Mouse (Mus musculus) splenic B cell, adult 2 months (primary cell): ENCODE measurements around the gene Csnk2a2.

Experiments
- DNase-seq: peaks from one replicate; pipeline ENCODE4 v3.0.0-alpha.2; 2011; ENCODE audit warnings: low read depth, low spot score
- H3K27me3 ChIP-seq: 2 replicates; pipeline ENCODE4 v1.6.1; 2012; ENCODE audit warnings: mild to moderate bottlenecking, low read length, moderate library complexity, mixed read lengths; ENCODE audit not compliant: control insufficient read depth, poor library complexity, insufficient read depth, severe bottlenecking
- H3K36me3 ChIP-seq: 2 replicates; pipeline ENCODE4 v1.6.1; 2012; ENCODE audit warnings: mild to moderate bottlenecking, low read length, moderate library complexity, mixed read lengths; ENCODE audit not compliant: control insufficient read depth, poor library complexity, insufficient read depth, severe bottlenecking

Gene Csnk2a2

DNA sequence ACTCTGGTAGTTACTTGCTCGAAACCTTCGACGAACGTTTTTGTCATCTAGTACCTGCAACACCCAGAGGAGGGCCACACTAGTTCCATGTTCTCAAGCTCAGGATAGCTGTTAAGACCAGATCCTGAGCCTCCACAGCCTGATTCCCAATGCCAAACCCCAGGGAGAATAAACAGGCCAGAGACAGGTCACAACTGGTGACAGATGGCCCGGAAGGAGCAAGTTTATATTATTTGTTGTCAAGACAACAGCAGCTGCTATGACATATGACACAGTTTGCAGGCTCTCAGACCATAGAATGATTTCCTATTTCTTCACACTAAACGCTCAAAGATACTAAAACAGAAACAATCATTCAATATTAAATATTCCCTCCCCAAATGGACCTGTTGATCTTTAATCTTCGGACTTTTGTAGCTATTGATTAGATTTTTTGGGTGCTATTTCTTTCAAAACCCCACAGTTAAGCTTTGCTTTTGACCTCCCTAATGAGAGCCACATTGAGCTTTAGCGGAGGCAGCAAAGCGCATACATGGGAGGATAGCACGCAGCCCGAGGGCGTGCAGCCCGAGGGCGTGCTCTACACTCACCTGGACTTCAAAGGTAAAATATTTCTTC lies 67.5 kb downstream of the Csnk2a2 start:
- Histone ChIP-seq H3K27me3 (no peaks in the 10 kb centered on the region), H3K36me3 (no peaks in the 10 kb centered on the region; the same call in 1 of the 2 replicates)
- DNase-seq = no peak

- no peak for DNase-seq
- Histone ChIP-seq H3K27me3 (no peaks in the 10 kb centered on the region), H3K36me3 (no peaks in the 10 kb centered on the region)
These were observed 78.4 kb downstream of the Csnk2a2 start for GRCm38 (mm10) chr8:95411309-95411972.

DNA sequence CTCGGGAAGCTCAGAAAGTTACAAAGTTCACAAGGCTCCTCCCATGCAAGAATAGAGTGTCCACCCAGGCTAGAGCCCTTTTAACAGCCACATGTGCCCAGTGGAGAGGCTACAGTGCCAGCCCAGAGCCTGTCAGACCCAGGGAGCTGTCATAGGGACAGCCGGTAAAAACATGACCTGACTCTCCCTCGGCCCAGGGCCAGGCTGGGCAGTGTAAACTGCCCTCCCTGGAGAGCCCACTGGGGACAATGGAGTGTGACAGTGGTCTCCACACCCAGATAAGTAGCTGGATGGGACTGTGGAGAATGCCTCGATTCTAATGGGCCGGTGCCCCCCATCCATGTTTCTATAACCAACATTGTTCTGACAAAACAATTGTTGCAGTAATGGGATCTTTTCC lies 80.3 kb downstream of the Csnk2a2 start:
- Histone ChIP-seq H3K27me3 (no peaks in the 10 kb centered on the region), H3K36me3 (no peaks in the 10 kb centered on the region)
- no peak for DNase-seq

DNA sequence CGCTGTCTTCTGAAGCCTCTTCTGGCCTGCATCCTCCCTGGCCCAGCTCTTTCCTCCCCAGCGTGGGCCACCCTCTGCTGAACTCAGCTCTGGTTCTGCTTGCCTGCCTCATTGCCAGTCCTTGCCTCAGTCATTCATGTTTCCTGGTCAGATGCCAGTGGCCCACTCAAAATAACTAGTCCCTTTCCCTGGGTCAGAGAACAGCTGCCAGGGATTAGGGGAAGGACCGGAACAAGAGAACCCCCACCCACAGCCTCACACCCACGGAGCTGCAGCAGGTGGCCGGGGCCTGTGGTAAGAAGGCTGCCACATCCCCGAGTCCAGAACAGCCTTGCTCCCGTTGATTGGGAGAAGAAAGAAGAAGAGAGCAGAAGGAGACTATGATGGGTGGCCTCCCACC lies 88.7 kb downstream of the Csnk2a2 start:
- no peak for DNase-seq
- H3K27me3 ChIP-seq = no peaks in the 10 kb centered on the region
- no peaks in the 10 kb centered on the region for H3K36me3 ChIP-seq

- H3K36me3 ChIP-seq = no peaks in the 10 kb centered on the region
- no peaks in the 10 kb centered on the region for H3K27me3 ChIP-seq
- DNase-seq = no peak
These were observed 90.7 kb downstream of the Csnk2a2 start for GRCm38 (mm10) chr8:95399131-95399530.

DNA sequence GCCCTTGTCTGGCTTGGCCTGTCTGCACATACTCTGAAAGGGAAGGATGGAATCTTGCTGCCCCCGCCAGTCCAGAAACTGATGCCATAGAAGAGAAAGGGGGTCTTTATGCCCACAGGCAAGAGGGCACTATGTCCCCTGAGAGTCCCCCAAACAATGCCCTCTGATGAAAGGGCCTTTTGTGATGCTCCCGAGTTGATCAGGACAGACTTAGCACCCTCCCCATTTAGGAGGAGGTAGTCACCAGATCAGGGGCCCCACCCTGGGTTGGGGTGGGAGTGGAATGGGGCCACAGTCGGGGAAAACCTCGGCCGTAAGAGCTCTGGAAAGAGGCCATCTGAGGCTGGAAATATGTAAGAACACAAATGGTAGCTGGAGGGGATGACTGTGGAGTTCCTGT lies 92.6 kb downstream of the Csnk2a2 start:
- Histone ChIP-seq H3K36me3 (no peaks in the 10 kb centered on the region), H3K27me3 (no peaks in the 10 kb centered on the region)
- no peak for DNase-seq

DNA sequence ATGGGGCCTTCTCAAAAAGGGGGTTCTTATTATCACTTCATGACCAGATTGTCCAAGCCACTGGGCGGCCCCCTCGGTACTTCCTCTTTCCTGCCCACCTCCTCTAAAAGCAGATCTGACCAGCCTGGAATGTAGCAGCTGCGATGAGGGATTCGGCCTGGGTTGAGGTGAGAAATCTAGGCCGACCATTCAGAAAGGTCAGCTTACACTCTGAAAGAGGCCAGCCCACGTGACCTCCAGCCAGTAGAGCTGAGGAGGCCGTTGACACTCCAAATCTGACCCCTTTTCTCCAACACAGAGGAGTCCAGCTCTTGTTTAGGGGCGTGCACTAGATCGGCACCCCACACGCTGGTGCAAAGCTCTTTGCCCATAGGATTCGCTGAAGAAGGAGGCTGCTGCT lies 93.1 kb downstream of the Csnk2a2 start:
- H3K36me3 ChIP-seq = no peaks in the 10 kb centered on the region
- H3K27me3 ChIP-seq = no peaks in the 10 kb centered on the region
- DNase-seq = no peak
